Mouse (Mus musculus): ENCODE results near the gene Lrrn2. TPM values are rescaled to one million over a fixed set of nuclear protein-coding genes. Genes with fewer than 3 reads are reported as not detected.

Lrrn2 gene
- polyA plus RNA-seq, 1 experiment = not detected

DNA sequence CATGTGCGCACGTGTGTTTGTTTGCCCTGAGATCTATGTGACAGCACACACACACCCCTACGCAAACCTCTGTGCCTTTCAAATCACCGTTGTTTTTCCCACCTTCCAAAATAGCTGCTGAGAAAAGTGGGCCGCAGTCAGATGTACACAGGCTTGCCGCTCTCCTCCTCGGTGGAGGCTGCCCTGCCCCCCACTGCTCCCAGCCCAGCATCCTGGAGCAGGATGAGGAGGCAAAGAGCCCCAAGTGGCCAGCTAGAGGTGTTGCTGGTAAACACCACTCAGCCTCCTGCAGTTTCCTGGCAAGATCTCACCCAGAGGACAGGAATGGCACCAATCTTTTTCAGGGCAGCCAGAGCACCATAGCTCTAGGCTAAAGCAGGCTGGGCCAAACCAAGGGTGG, 54.8 kb downstream of the Lrrn2 start:
- H3K4me3 ChIP-seq (replicated peaks) = no peak overlapping the region
- H3K9me3 ChIP-seq (ENCODE audit: control insufficient read depth, low read length) = no peaks in the 10 kb centered on the region
- no peaks in the 10 kb centered on the region for H3K4me1 ChIP-seq (ENCODE audit: control insufficient read depth)
- no peak for TF ChIP-seq TAL1 (IDR thresholded peaks at IDR 0.05; ENCODE audit: low read length)
- no peak for TF ChIP-seq GATA1 (IDR thresholded peaks at IDR 0.05; ENCODE audit: low read length)
- no peaks in the 10 kb centered on the region for H3K27me3 ChIP-seq (ENCODE audit: control insufficient read depth)
- H3K36me3 ChIP-seq (ENCODE audit: control insufficient read depth) = no peaks in the 10 kb centered on the region

- Histone ChIP-seq H3K36me3 (ENCODE audit: control insufficient read depth) (no peaks in the 10 kb centered on the region), H3K4me3 (replicated peaks) (no peak overlapping the region), H3K27me3 (ENCODE audit: control insufficient read depth) (no peaks in the 10 kb centered on the region), H3K9me3 (ENCODE audit: control insufficient read depth, low read length) (no peaks in the 10 kb centered on the region), H3K4me1 (ENCODE audit: control insufficient read depth) (no peaks in the 10 kb centered on the region)
- TF ChIP-seq TAL1 (IDR thresholded peaks at IDR 0.05; ENCODE audit: low read length) = no peak
Observed at GRCm38 (mm10) chr1:132937296-132938030, 57.4 kb downstream of the Lrrn2 start.

- TF ChIP-seq GATA1 (IDR thresholded peaks at IDR 0.05; ENCODE audit: low read length) = no peak
- TF ChIP-seq TAL1 (IDR thresholded peaks at IDR 0.05; ENCODE audit: low read length) = no peak
- Histone ChIP-seq H3K27me3 (ENCODE audit: control insufficient read depth) (no peaks in the 10 kb centered on the region), H3K4me3 (replicated peaks) (no peak overlapping the region), H3K36me3 (ENCODE audit: control insufficient read depth) (no peaks in the 10 kb centered on the region), H3K9me3 (ENCODE audit: control insufficient read depth, low read length) (no peaks in the 10 kb centered on the region), H3K4me1 (ENCODE audit: control insufficient read depth) (no peaks in the 10 kb centered on the region)
Observed at GRCm38 (mm10) chr1:132938975-132939374, 58.9 kb downstream of the Lrrn2 start.

- Histone ChIP-seq H3K36me3 (ENCODE audit: control insufficient read depth) (no peaks in the 10 kb centered on the region), H3K9me3 (ENCODE audit: control insufficient read depth, low read length) (no peaks in the 10 kb centered on the region), H3K4me3 (replicated peaks) (no peak overlapping the region), H3K27me3 (ENCODE audit: control insufficient read depth) (no peaks in the 10 kb centered on the region), H3K4me1 (ENCODE audit: control insufficient read depth) (no peaks in the 10 kb centered on the region)
- no peak for TF ChIP-seq TAL1 (IDR thresholded peaks at IDR 0.05; ENCODE audit: low read length)
- TF ChIP-seq GATA1 (IDR thresholded peaks at IDR 0.05; ENCODE audit: low read length) = no peak
Observed at GRCm38 (mm10) chr1:132945826-132946225, 65.8 kb downstream of the Lrrn2 start.

- no peak for TF ChIP-seq TAL1 (IDR thresholded peaks at IDR 0.05; ENCODE audit: low read length)
- TF ChIP-seq GATA1 (IDR thresholded peaks at IDR 0.05; ENCODE audit: low read length) = no peak
- Histone ChIP-seq H3K9me3 (ENCODE audit: control insufficient read depth, low read length) (no peaks in the 10 kb centered on the region), H3K4me3 (replicated peaks) (no peak overlapping the region), H3K27me3 (ENCODE audit: control insufficient read depth) (no peaks in the 10 kb centered on the region), H3K4me1 (ENCODE audit: control insufficient read depth) (no peaks in the 10 kb centered on the region), H3K36me3 (ENCODE audit: control insufficient read depth) (no peaks in the 10 kb centered on the region)
Observed at GRCm38 (mm10) chr1:132947811-132948210, 67.7 kb downstream of the Lrrn2 start.

DNA sequence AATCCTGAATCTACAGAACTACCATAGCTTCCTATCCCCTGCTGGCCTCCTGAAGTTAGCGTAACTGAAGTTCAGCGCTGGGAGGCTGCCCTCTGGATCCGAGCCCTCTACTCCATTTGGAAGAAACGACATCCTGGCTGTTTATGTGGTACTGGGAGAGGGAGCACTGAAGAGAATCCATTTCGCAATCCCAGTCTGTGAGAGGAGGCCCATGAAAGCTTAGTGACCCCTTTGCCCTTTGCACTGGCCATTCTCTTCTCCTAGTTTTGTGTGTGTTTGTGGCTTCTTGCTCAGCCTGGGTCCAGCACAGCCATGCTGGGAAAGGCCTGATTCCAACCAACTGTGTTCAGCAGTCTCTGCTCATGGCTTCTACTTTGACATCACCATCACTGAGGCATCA, 76.7 kb downstream of the Lrrn2 start:
- no peak for TF ChIP-seq TAL1 (IDR thresholded peaks at IDR 0.05; ENCODE audit: low read length)
- TF ChIP-seq GATA1 (IDR thresholded peaks at IDR 0.05; ENCODE audit: low read length) = no peak
- Histone ChIP-seq H3K27me3 (ENCODE audit: control insufficient read depth) (no peaks in the 10 kb centered on the region), H3K4me3 (replicated peaks) (no peak overlapping the region), H3K9me3 (ENCODE audit: control insufficient read depth, low read length) (no peaks in the 10 kb centered on the region), H3K36me3 (ENCODE audit: control insufficient read depth) (no peaks in the 10 kb centered on the region), H3K4me1 (ENCODE audit: control insufficient read depth) (no peaks in the 10 kb centered on the region)

GRCm38 (mm10) chr1:132961751-132962150, 81.7 kb downstream of the Lrrn2 start:
- Histone ChIP-seq H3K9me3 (ENCODE audit: control insufficient read depth, low read length) (no peaks in the 10 kb centered on the region), H3K27me3 (ENCODE audit: control insufficient read depth) (no peaks in the 10 kb centered on the region), H3K36me3 (ENCODE audit: control insufficient read depth) (no peaks in the 10 kb centered on the region), H3K4me3 (replicated peaks) (no peak overlapping the region), H3K4me1 (ENCODE audit: control insufficient read depth) (no peaks in the 10 kb centered on the region)
- TF ChIP-seq GATA1 (IDR thresholded peaks at IDR 0.05; ENCODE audit: low read length) (no peak), TAL1 (IDR thresholded peaks at IDR 0.05; ENCODE audit: low read length) (no peak)

DNA sequence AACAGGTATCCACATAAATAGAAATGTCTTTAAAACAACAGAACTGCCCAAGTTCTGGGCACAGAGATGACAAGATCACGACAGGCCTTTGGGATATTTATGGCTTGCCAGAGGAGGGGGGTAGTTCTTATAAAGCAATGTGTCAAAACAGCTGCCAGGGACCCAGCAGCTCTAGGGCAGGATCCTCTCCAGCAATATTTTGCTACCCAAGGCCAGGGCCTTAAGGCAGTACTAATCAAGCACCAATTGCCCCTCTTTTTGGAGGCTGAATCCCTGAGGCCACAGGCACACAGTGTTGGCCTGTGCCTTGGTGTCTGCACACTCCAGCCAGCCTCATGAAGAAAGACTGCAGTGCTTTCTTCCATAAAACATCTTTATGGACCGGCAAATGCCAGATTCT, 84.0 kb downstream of the Lrrn2 start:
- Histone ChIP-seq H3K4me3 (replicated peaks) (no peak overlapping the region), H3K4me1 (ENCODE audit: control insufficient read depth) (no peaks in the 10 kb centered on the region), H3K36me3 (ENCODE audit: control insufficient read depth) (no peaks in the 10 kb centered on the region), H3K9me3 (ENCODE audit: control insufficient read depth, low read length) (no peaks in the 10 kb centered on the region), H3K27me3 (ENCODE audit: control insufficient read depth) (no peaks in the 10 kb centered on the region)
- TF ChIP-seq GATA1 (IDR thresholded peaks at IDR 0.05; ENCODE audit: low read length) (no peak), TAL1 (IDR thresholded peaks at IDR 0.05; ENCODE audit: low read length) (no peak)

DNA sequence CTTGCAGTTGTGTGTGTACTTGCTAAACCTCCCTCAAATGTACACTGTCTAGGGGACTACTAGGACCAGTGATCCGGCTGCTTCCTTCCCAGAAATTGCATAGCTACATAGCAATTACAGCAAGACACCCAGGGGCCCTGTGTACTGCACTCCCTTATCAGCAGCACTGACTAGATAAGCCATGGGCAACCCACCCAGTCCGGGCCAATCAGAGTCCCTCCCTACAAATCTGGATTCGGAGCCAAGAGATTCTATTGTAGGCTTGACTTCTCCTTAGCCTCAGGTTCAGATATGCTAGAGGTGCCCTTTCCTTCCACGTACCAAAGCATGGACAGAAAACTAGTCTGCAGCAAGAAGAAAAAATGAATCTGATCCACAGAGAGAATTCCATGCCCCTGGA, 84.6 kb downstream of the Lrrn2 start:
- no peak for TF ChIP-seq GATA1 (IDR thresholded peaks at IDR 0.05; ENCODE audit: low read length)
- TF ChIP-seq TAL1 (IDR thresholded peaks at IDR 0.05; ENCODE audit: low read length) = no peak
- no peak overlapping the region for H3K4me3 ChIP-seq (replicated peaks)
- H3K9me3 ChIP-seq (ENCODE audit: control insufficient read depth, low read length) = no peaks in the 10 kb centered on the region
- H3K36me3 ChIP-seq (ENCODE audit: control insufficient read depth) = no peaks in the 10 kb centered on the region
- H3K27me3 ChIP-seq (ENCODE audit: control insufficient read depth) = no peaks in the 10 kb centered on the region
- H3K4me1 ChIP-seq (ENCODE audit: control insufficient read depth) = no peaks in the 10 kb centered on the region

- Histone ChIP-seq H3K4me3 (replicated peaks) (no peak overlapping the region), H3K27me3 (ENCODE audit: control insufficient read depth) (no peaks in the 10 kb centered on the region), H3K4me1 (ENCODE audit: control insufficient read depth) (no peaks in the 10 kb centered on the region), H3K9me3 (ENCODE audit: control insufficient read depth, low read length) (no peaks in the 10 kb centered on the region; the same call in 1 of the 2 replicates), H3K36me3 (ENCODE audit: control insufficient read depth) (no peaks in the 10 kb centered on the region)
- TF ChIP-seq TAL1 (IDR thresholded peaks at IDR 0.05; ENCODE audit: low read length) (no peak), GATA1 (IDR thresholded peaks at IDR 0.05; ENCODE audit: low read length) (no peak)
Observed at GRCm38 (mm10) chr1:132968659-132969058, 88.6 kb downstream of the Lrrn2 start.
